Mouse (Mus musculus): Measurements from ENCODE around the gene Fam149b. TPM values are rescaled to one million over a fixed set of nuclear protein-coding genes. Genes with fewer than 3 reads are reported as not detected.

Fam149b gene
- polyA plus RNA-seq (2012; rRNA removed): 18.7 and 21.1 TPM in 2 replicates

GRCm38 (mm10) chr14:20347991-20348541 is at the start of gene Fam149b, which contains the start of gene Ecd:
Fam149b (plus strand) TSS chr14:20348162.
Ecd (minus strand) TSS chr14:20348121.

GRCm38 (mm10) chr14:20388441-20389129 is 40.6 kb downstream of the Fam149b start, which contains the start of gene Dnajc9:
Dnajc9 (minus strand) TSS chr14:20388910.

GRCm38 (mm10) chr14:20393205-20393913 is 45.4 kb downstream of the Fam149b start, which contains the start of gene Mrps16:
Mrps16 (minus strand) TSS chr14:20393634.

Other genes starting within 250 kb of the Fam149b start
- gene Saysd1, start 209.6 kb upstream of the Fam149b start, polyA plus RNA-seq (2012; rRNA removed): 15.1 and 15.6 TPM in 2 replicates
- gene Kcnk5, start 166.4 kb upstream of the Fam149b start, polyA plus RNA-seq (2012; rRNA removed): 53.2 and 57.7 TPM in 2 replicates
- 0.57 and 1.5 TPM in 2 replicates for gene Kcnk16, start 79.0 kb upstream of the Fam149b start, polyA plus RNA-seq (2012; rRNA removed)
- 9.3 and 12.8 TPM in 2 replicates for gene Nudt13, start 53.5 kb upstream of the Fam149b start, polyA plus RNA-seq (2012; rRNA removed)
- gene Ecd, start within 50 bp of the Fam149b start, polyA plus RNA-seq (2012; rRNA removed): 12.6 and 12.9 TPM in 2 replicates
- gene Dnajc9, start 40.7 kb downstream of the Fam149b start, polyA plus RNA-seq (2012; rRNA removed): 27.8 and 28.4 TPM in 2 replicates
- 32.7 and 39.5 TPM in 2 replicates for gene Mrps16, start 45.5 kb downstream of the Fam149b start, polyA plus RNA-seq (2012; rRNA removed)
- not detected in 2 replicates for gene Cfap70, start 104.1 kb downstream of the Fam149b start, polyA plus RNA-seq (2012; rRNA removed)
- gene Anxa7, start 132.0 kb downstream of the Fam149b start, polyA plus RNA-seq (2012; rRNA removed): 85.3 and 124 TPM in 2 replicates
- gene Mss51, start 148.7 kb downstream of the Fam149b start, polyA plus RNA-seq (2012; rRNA removed): 0.21 and 0.22 TPM in 2 replicates
- 4.3 and 4.9 TPM in 2 replicates for gene Ppp3cb, start 198.4 kb downstream of the Fam149b start, polyA plus RNA-seq (2012; rRNA removed)

Measured in colon, adult 2 months (tissue).